Mouse (Mus musculus) heart, embryonic 16.5 days (tissue): ENCODE data around the gene Olfr641. TPM values are rescaled to one million over a fixed set of nuclear protein-coding genes. Genes with fewer than 3 reads are reported as not detected.

Experiments used
- ATAC-seq: fragments of 200-750 bp; cut with Nextera tagmentation; replicated peaks from 2 replicates; pipeline ENCODE4 v1.8.0; 2017; ENCODE audit warnings: moderate number of reproducible peaks; ENCODE audit not compliant: insufficient read depth, low FRiP score; ENCODE audit errors: extremely low read depth
- H3K27ac ChIP-seq: fragments of 300-500 bp; sonication (generic); 2 replicates; pipeline ENCODE4 v1.5.1; 2014; ENCODE audit warnings: mild to moderate bottlenecking, low read length, control low read depth, moderate library complexity
- H3K27me3 ChIP-seq: fragments of 300-500 bp; sonication (generic); 2 replicates; pipeline ENCODE4 v1.6.1; 2014; ENCODE audit warnings: low read length, mixed read lengths; ENCODE audit not compliant: control insufficient read depth, insufficient read depth
- H3K36me3 ChIP-seq: fragments of 300-500 bp; sonication (generic); 2 replicates; pipeline ENCODE4 v1.6.1; 2014; ENCODE audit not compliant: control insufficient read depth, insufficient read depth
- H3K4me1 ChIP-seq: fragments of 300-500 bp; sonication (generic); 2 replicates; pipeline ENCODE4 v1.6.1; 2014; ENCODE audit warnings: low read length, mixed read lengths; ENCODE audit not compliant: control insufficient read depth, insufficient read depth
- H3K4me2 ChIP-seq: fragments of 300-500 bp; sonication (generic); 2 replicates; pipeline ENCODE4 v1.6.1; 2014; ENCODE audit warnings: low read depth, mild to moderate bottlenecking, control low read depth, low read length
- H3K4me3 ChIP-seq: fragments of 300-500 bp; sonication (generic); 2 replicates; pipeline ENCODE4 v1.5.1; 2014; ENCODE audit warnings: mild to moderate bottlenecking, control low read depth, low read length
- H3K9ac ChIP-seq: fragments of 300-500 bp; sonication (generic); 2 replicates; pipeline ENCODE4 v1.6.1; 2014; ENCODE audit warnings: low read length, control low read depth
- H3K9me3 ChIP-seq: fragments of 300-500 bp; sonication (generic); replicated peaks from 2 replicates; pipeline ENCODE4 v1.6.1; 2016; ENCODE audit warnings: low read length; ENCODE audit not compliant: control insufficient read depth
- WGBS: fragments of 180-500 bp; shearing (Covaris S2); extraction: QIAGEN DNeasy Blood & Tissue Kit; methylation state at CpG from one replicate; pipeline ENCODE4 v1.1.7; 2014; 5-methylcytosine and 5-hydroxymethylcytosine counted together
- polyA plus RNA-seq: library from polyadenylated mRNA; unstranded; fragments of >200 nt; fragmentation: Nextera tagmentation; extraction: Ambion mirVana; gene quantifications from 2 replicates; pipeline ENCODE4 v1.2.1, GENCODE M21; 2015

The Olfr641 gene
- polyA plus RNA-seq, 1 experiment from 2014 or later: not detected

- ATAC-seq: no peak
- Histone ChIP-seq H3K27ac (no peak within 1 kb of the TSS), H3K4me3 (no peak within 1 kb of the TSS), H3K27me3 (no peaks in the 10 kb centered on the region), H3K36me3 (no peaks in the 10 kb centered on the region), H3K9me3 (no peaks in the 10 kb centered on the region), H3K4me2 (no peak within 1 kb of the TSS), H3K9ac (no peak within 1 kb of the TSS), H3K4me1 (no peaks in the 10 kb centered on the region)
- WGBS: 68% methylated on average over 1 of the region's 1 CpGs
Observed at GRCm38 (mm10) chr7:104052566-104052965, 17.3 kb downstream of the Olfr641 start, which contains the start of gene Olfr642. Gene Olfr642, minus strand, starts transcription at chr7:104052666.

- H3K9me3 ChIP-seq: no peaks in the 10 kb centered on the region
- H3K9ac ChIP-seq: no peak overlapping the region
- no peak overlapping the region for H3K27ac ChIP-seq
- H3K36me3 ChIP-seq: no peaks in the 10 kb centered on the region
- 79% methylated on average over 1 of the region's 1 CpGs for WGBS
- H3K4me1 ChIP-seq: no peaks in the 10 kb centered on the region
- no peaks in the 10 kb centered on the region for H3K27me3 ChIP-seq
- H3K4me2 ChIP-seq: no peak overlapping the region
- H3K4me3 ChIP-seq: no peak overlapping the region
- ATAC-seq: no peak
Observed at GRCm38 (mm10) chr7:104059215-104059614, 24.0 kb downstream of the Olfr641 start.

GRCm38 (mm10) chr7:104061345-104061744 lies 26.1 kb downstream of the Olfr641 start, which contains the start of gene 4930516K23Rik:
Gene 4930516K23Rik, minus strand, starts transcription at chr7:104061445.
- H3K9me3 ChIP-seq: no peaks in the 10 kb centered on the region
- no peak within 1 kb of the TSS for H3K27ac ChIP-seq
- no peak within 1 kb of the TSS for H3K4me2 ChIP-seq
- H3K27me3 ChIP-seq: no peaks in the 10 kb centered on the region
- 54% methylated on average over 2 of the region's 2 CpGs for WGBS
- no peak for ATAC-seq
- no peaks in the 10 kb centered on the region for H3K36me3 ChIP-seq
- no peak within 1 kb of the TSS for H3K4me3 ChIP-seq
- no peaks in the 10 kb centered on the region for H3K4me1 ChIP-seq
- no peak within 1 kb of the TSS for H3K9ac ChIP-seq

- Histone ChIP-seq H3K9me3 (0 out of 2 replicates have a peak, but pooled peaks cover 3% of the 10 kb centered on the region), H3K9ac (no peak within 1 kb of the TSS), H3K4me1 (no peaks in the 10 kb centered on the region), H3K4me3 (no peak within 1 kb of the TSS), H3K36me3 (no peaks in the 10 kb centered on the region), H3K27me3 (no peaks in the 10 kb centered on the region), H3K4me2 (no peak within 1 kb of the TSS), H3K27ac (no peak within 1 kb of the TSS)
- ATAC-seq: no peak
- 65% methylated on average over 2 of the region's 2 CpGs for WGBS
Observed at GRCm38 (mm10) chr7:104071769-104072168, 36.5 kb downstream of the Olfr641 start, which contains the start of gene Olfr644. Gene Olfr644, minus strand, starts transcription at chr7:104071869.

- Histone ChIP-seq H3K36me3 (no peaks in the 10 kb centered on the region), H3K9me3 (no peaks in the 10 kb centered on the region; the same call in 1 of the 2 replicates), H3K4me2 (no peak within 1 kb of the TSS), H3K27ac (no peak within 1 kb of the TSS), H3K4me3 (no peak within 1 kb of the TSS), H3K27me3 (no peaks in the 10 kb centered on the region), H3K4me1 (no peaks in the 10 kb centered on the region), H3K9ac (no peak within 1 kb of the TSS)
- ATAC-seq: no peak
- 60% methylated on average over 1 of the region's 1 CpGs for WGBS
Observed at GRCm38 (mm10) chr7:104085365-104085764, 50.1 kb downstream of the Olfr641 start, which contains the start of gene Olfr645. Gene Olfr645, minus strand, starts transcription at chr7:104085465.

Other genes starting within 250 kb of the Olfr641 start
- not detected in 2 replicates for gene Olfr67, start 243.6 kb upstream of the Olfr641 start, polyA plus RNA-seq
- gene Hbb-bt, start 221.4 kb upstream of the Olfr641 start, polyA plus RNA-seq: 7,811 and 8,208 TPM in 2 replicates
- 24,611 and 28,119 TPM in 2 replicates for gene Hbb-bs, start 207.3 kb upstream of the Olfr641 start, polyA plus RNA-seq
- not detected in 2 replicates for gene Hbb-bh2, start 194.9 kb upstream of the Olfr641 start, polyA plus RNA-seq
- gene Hbb-bh1, start 192.3 kb upstream of the Olfr641 start, polyA plus RNA-seq: 2.3 and 2.8 TPM in 2 replicates
- 147 and 172 TPM in 2 replicates for gene Hbb-y, start 182.2 kb upstream of the Olfr641 start, polyA plus RNA-seq
- gene Olfr66, start 149.2 kb upstream of the Olfr641 start, polyA plus RNA-seq: not detected in 2 replicates
- not detected in 2 replicates for gene Olfr64, start 141.0 kb upstream of the Olfr641 start, polyA plus RNA-seq
- gene Olfr65, start 132.0 kb upstream of the Olfr641 start, polyA plus RNA-seq: not detected in 2 replicates
- not detected in 2 replicates for gene Olfr631, start 106.6 kb upstream of the Olfr641 start, polyA plus RNA-seq
- not detected in 2 replicates for gene Olfr632, start 101.1 kb upstream of the Olfr641 start, polyA plus RNA-seq
- not detected in 2 replicates for gene Olfr633, start 91.0 kb upstream of the Olfr641 start, polyA plus RNA-seq
- gene Olfr635, start 64.3 kb upstream of the Olfr641 start, polyA plus RNA-seq: not detected in 2 replicates
- not detected in 2 replicates for gene Olfr638, start 36.7 kb upstream of the Olfr641 start, polyA plus RNA-seq
- gene Olfr639, start 18.1 kb upstream of the Olfr641 start, polyA plus RNA-seq: 0.03 TPM in 1 of 2 replicates, not detected in the other
- gene Olfr640, start 9.9 kb upstream of the Olfr641 start, polyA plus RNA-seq: not detected in 2 replicates
- not detected in 2 replicates for gene Olfr642, start 17.2 kb downstream of the Olfr641 start, polyA plus RNA-seq
- gene 4930516K23Rik, start 26.0 kb downstream of the Olfr641 start, polyA plus RNA-seq: not detected in 2 replicates
- gene Olfr644, start 36.4 kb downstream of the Olfr641 start, polyA plus RNA-seq: not detected in 2 replicates
- not detected in 2 replicates for gene Olfr645, start 50.0 kb downstream of the Olfr641 start, polyA plus RNA-seq
- gene Olfr646, start 69.4 kb downstream of the Olfr641 start, polyA plus RNA-seq: not detected in 2 replicates
- gene Ubqln5, start 94.4 kb downstream of the Olfr641 start, polyA plus RNA-seq: not detected in 2 replicates
- gene Olfr643, start 102.0 kb downstream of the Olfr641 start, polyA plus RNA-seq: not detected in 2 replicates
- not detected in 2 replicates for gene Ubqln3, start 107.8 kb downstream of the Olfr641 start, polyA plus RNA-seq
- gene Ubqlnl, start 115.1 kb downstream of the Olfr641 start, polyA plus RNA-seq: not detected in 2 replicates
- 0.08 TPM in 1 of 2 replicates, not detected in the other for gene Olfm5, start 129.4 kb downstream of the Olfr641 start, polyA plus RNA-seq
- 0.17 and 0.24 TPM in 2 replicates for gene Olfr648, start 147.9 kb downstream of the Olfr641 start, polyA plus RNA-seq
- not detected in 2 replicates for gene Olfr649, start 160.5 kb downstream of the Olfr641 start, polyA plus RNA-seq
- 0.97 and 1.4 TPM in 2 replicates for gene Trim6, start 183.3 kb downstream of the Olfr641 start, polyA plus RNA-seq
- gene Trim34a, start 209.0 kb downstream of the Olfr641 start, polyA plus RNA-seq: 3.0 and 4.3 TPM in 2 replicates